Mouse (Mus musculus) megakaryocyte, embryonic 14.5 days (primary cell): ENCODE data around the gene Large2. TPM values are rescaled to one million over a fixed set of nuclear protein-coding genes. Genes with fewer than 3 reads are reported as not detected.

ENCODE experiments used
- H3K27me3 ChIP-seq: replicated peaks from 2 replicates; pipeline ENCODE3; 2012; ENCODE audit warnings: inconsistent platforms
- H3K36me3 ChIP-seq: replicated peaks from 2 replicates; pipeline ENCODE3; 2012; ENCODE audit warnings: low read length, inconsistent platforms, mixed read lengths
- H3K4me1 ChIP-seq: 2 replicates; pipeline ENCODE4 v1.6.1; 2012; ENCODE audit warnings: inconsistent platforms
- H3K4me3 ChIP-seq: replicated peaks from 2 replicates; pipeline ENCODE3; 2012; ENCODE audit warnings: moderate library complexity, mild to moderate bottlenecking, inconsistent platforms
- H3K9me3 ChIP-seq: 2 replicates; pipeline ENCODE4 v1.6.1; 2012; ENCODE audit warnings: inconsistent platforms
- FLI1 ChIP-seq: IDR thresholded peaks from 2 replicates; pipeline ENCODE4 v1.6.1; 2012; ENCODE audit warnings: low read length, inconsistent platforms, mixed read lengths
- GATA1 ChIP-seq: IDR thresholded peaks from 3 replicates; pipeline ENCODE4 v1.6.1; 2012; ENCODE audit warnings: mixed read lengths, low read length, inconsistent platforms, borderline replicate concordance
- polyA plus RNA-seq: library from polyadenylated mRNA; stranded (reverse); fragments of >175 nt; gene quantifications from 2 replicates; pipeline ENCODE4 v1.2.3, GENCODE M21; 2012; ENCODE audit warnings: low replicate concordance; ENCODE audit not compliant: insufficient read depth

Gene Large2
- polyA plus RNA-seq, 1 experiment, result not detected

DNA sequence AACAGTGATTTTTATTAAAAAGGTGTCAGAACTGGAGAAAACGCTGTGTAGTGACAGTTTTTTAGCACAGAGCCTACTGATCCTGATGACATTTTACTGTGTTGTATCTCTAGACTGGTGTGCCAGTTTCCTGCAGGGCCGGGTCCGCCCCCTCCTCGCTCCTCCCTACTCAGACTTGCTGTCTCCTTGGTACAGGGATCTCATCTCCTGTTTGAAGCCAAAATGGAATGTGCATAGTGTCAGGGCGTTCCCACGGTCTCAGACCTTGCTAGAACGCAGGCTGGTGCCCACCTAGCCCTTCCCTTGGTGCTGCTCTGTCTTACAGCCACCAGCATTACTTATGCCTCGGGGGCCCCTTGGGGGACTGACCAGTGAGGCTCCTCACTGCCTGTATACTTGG is 12.9 kb downstream of the Large2 start:
- peaks cover 77% of the 10 kb centered on the region for H3K36me3 ChIP-seq
- no peaks in the 10 kb centered on the region for H3K9me3 ChIP-seq
- H3K4me3 ChIP-seq, result no peak overlapping the region
- no peak for TF ChIP-seq GATA1
- no peak for TF ChIP-seq FLI1
- H3K4me1 ChIP-seq, result no peaks in the 10 kb centered on the region; the same call in 1 of the 2 replicates
- no peaks in the 10 kb centered on the region for H3K27me3 ChIP-seq

DNA sequence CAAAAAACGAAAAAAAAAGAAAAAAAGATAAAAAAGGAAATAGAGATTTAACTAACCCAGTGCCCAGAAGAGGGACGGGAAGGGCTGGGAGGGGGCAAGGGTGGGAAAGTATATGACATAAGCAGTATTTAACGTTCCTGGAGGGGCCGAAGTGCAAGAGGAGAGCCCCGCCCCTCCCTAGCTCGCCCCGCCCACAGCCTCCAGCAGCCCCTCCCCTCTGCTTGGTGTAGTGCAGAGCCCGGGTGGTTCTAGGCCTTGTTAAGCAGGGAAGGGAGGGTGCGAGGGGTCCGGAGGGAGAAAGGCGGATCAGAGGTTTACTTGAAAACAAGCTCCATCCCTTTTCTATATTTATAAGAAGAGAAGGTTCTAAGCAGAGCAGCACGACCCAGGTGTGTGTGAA is 13.8 kb downstream of the Large2 start:
- Histone ChIP-seq H3K9me3 (no peaks in the 10 kb centered on the region), H3K27me3 (no peaks in the 10 kb centered on the region), H3K36me3 (peaks cover 86% of the 10 kb centered on the region), H3K4me3 (no peak overlapping the region), H3K4me1 (no peaks in the 10 kb centered on the region; the same call in 1 of the 2 replicates)
- no peak for TF ChIP-seq GATA1
- TF ChIP-seq FLI1, result no peak

- H3K9me3 ChIP-seq, result no peaks in the 10 kb centered on the region
- H3K4me1 ChIP-seq, result no peaks in the 10 kb centered on the region; the same call in 1 of the 2 replicates
- H3K4me3 ChIP-seq, result no peak overlapping the region
- peaks cover 92% of the 10 kb centered on the region for H3K36me3 ChIP-seq
- H3K27me3 ChIP-seq, result no peaks in the 10 kb centered on the region
- TF ChIP-seq GATA1 (no peak), FLI1 (no peak)
These were observed 14.4 kb downstream of the Large2 start for GRCm38 (mm10) chr2:92360186-92360823.

DNA sequence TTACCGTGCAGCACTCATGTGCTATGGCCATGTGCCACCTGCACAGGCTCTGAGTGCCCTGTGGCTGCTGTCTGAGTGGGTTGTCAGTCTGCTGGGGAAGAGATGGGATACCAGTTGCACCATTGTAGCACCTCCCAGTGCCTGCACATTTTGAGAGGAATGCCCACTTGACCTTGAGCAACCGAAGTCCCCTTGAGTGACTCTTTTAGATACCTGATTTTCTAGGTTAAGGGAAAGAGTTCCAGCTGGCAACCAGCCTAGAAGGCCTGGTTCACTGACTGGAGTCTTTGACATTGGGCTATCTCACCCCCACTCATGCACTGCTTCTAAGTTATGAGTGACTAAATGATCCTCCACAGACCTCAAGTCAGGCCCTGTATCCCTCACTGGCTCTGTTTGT is 15.4 kb downstream of the Large2 start:
- TF ChIP-seq FLI1 (no peak), GATA1 (no peak)
- H3K9me3 ChIP-seq, result no peaks in the 10 kb centered on the region
- no peaks in the 10 kb centered on the region for H3K27me3 ChIP-seq
- peaks cover 1% of the 10 kb centered on the region for H3K4me1 ChIP-seq
- no peak overlapping the region for H3K4me3 ChIP-seq
- peaks cover 99% of the 10 kb centered on the region for H3K36me3 ChIP-seq

GRCm38 (mm10) chr2:92354224-92354623 is 20.4 kb downstream of the Large2 start:
- Histone ChIP-seq H3K36me3 (peaks cover 100% of the 10 kb centered on the region), H3K27me3 (no peaks in the 10 kb centered on the region), H3K4me1 (peaks cover 45% of the 10 kb centered on the region), H3K4me3 (no peak overlapping the region), H3K9me3 (no peaks in the 10 kb centered on the region)
- TF ChIP-seq GATA1 (no peak), FLI1 (no peak)

DNA sequence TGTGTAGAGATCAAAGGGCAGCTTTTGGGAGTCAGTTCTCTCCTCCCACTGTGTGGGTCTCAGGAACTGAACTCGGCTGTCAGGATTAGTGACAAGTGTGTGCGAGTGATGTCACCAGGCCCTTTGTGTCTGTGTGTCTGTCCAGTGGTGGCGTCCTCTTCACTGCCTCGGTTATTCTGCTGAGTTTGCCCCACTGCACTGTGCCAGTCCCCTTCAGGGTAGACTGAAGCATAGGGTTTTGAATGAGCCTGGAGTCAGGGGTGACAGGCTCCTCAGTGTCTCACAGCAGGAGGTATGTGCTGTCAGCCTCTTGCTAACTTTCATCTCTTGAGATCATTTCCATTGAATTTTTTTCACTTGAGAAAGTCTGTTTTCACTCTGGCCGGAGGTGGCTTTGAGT is 21.3 kb downstream of the Large2 start:
- Histone ChIP-seq H3K4me3 (no peak overlapping the region), H3K27me3 (no peaks in the 10 kb centered on the region), H3K4me1 (peaks cover 45% of the 10 kb centered on the region), H3K36me3 (peaks cover 100% of the 10 kb centered on the region), H3K9me3 (no peaks in the 10 kb centered on the region)
- TF ChIP-seq GATA1, result no peak
- TF ChIP-seq FLI1, result no peak

DNA sequence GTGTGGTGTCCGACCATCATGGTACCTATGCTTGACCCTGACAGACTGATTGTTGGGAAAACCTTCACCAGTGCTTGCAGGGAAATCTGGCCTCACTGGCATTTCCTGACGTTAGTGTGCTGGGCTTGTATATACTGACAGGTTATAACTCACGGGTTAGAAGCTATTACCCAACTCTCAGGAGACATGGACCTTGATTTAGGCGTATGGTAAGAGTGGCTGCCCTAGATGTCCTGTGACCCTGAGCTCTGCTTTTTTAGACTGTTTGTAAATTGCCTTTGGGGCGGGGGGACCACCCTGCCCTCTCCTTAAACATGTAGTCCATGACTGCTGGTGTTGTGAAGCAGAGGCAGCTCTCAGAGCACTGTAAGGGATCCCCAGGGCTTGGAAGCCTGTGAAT is 24.0 kb downstream of the Large2 start:
- H3K27me3 ChIP-seq, result no peaks in the 10 kb centered on the region
- H3K36me3 ChIP-seq, result peaks cover 95% of the 10 kb centered on the region
- no peaks in the 10 kb centered on the region for H3K9me3 ChIP-seq

DNA sequence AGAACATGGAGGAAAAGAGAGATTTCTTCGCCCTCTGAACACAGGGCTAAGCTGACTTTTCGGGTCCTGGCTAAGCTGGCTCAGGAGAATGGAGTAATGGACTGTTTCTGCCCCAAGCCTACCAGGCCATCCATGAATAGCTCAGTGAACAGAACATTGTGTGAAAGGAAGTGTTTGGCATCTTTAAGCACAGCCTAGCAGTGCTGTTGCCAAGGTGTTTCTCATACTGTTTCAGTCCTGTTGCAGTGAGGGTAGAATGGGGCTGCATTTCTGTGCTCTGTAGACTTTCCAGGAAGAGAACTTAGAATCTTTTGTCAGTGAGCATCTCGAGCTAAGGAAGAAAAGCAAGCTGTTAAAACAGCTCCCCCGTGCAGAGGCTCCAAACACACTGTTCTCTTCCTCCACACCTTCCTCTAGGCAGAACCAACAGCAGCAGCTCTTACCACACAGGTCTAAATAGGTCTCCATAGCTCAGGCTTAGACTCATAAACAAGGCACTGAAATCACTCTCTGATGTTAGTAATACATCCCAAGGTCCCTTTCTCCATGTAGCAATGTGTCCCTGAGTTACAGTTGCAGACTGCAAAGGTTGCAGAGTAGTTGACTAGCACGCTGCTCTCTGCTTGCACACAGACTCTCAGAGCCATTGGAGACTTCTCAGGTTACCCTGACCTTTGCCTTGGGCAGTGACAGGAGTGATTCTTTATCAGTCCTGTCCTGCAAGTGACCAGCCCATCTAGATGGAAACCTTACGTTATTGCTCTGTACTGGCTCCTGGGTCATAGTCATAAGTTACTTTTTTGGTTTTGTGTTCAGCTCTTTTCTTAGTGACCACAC is 24.9 kb downstream of the Large2 start:
- TF ChIP-seq GATA1 (no peak), FLI1 (no peak)
- H3K4me3 ChIP-seq, result no peak overlapping the region
- H3K36me3 ChIP-seq, result peaks cover 94% of the 10 kb centered on the region

More for the DNA sequence above, 24.0 kb downstream of the Large2 start:
- Histone ChIP-seq H3K4me3 (no peak overlapping the region), H3K4me1 (peaks cover 45% of the 10 kb centered on the region)
- TF ChIP-seq GATA1 (no peak), FLI1 (no peak)

DNA sequence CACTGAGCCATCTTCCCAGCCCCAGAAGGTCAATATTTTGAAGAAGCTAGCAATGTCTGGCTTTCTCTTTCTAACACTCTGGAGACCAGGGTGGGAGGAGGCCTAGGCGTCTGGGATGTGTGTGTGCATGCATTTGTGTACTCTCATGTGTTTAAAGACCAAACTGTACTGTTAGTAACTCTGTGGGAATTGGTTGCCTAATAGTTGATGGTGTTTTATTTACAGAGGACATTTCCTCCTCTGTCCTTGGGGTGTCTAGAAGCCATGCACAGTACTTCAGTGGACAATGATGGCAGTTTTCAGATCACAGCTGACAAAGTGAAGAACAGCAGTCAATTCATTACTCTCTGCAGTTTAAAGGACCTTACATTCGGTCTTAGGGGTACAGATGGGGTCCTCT is 27.5 kb downstream of the Large2 start:
- Histone ChIP-seq H3K4me1 (peaks cover 46% of the 10 kb centered on the region), H3K36me3 (peaks cover 89% of the 10 kb centered on the region), H3K9me3 (no peaks in the 10 kb centered on the region), H3K4me3 (no peak overlapping the region), H3K27me3 (no peaks in the 10 kb centered on the region)
- TF ChIP-seq FLI1 (no peak), GATA1 (no peak)

More for the DNA sequence above, 24.9 kb downstream of the Large2 start:
- no peaks in the 10 kb centered on the region for H3K9me3 ChIP-seq
- H3K4me1 ChIP-seq, result peaks cover 47% of the 10 kb centered on the region
- no peaks in the 10 kb centered on the region for H3K27me3 ChIP-seq

GRCm38 (mm10) chr2:92342418-92342817 is 32.3 kb downstream of the Large2 start:
- Histone ChIP-seq H3K9me3 (no peaks in the 10 kb centered on the region), H3K4me1 (peaks cover 42% of the 10 kb centered on the region)
- no peak for TF ChIP-seq GATA1
- no peak for TF ChIP-seq FLI1

More at GRCm38 (mm10) chr2:92342418-92342817, 32.3 kb downstream of the Large2 start:
- Histone ChIP-seq H3K4me3 (no peak overlapping the region), H3K27me3 (no peaks in the 10 kb centered on the region), H3K36me3 (peaks cover 86% of the 10 kb centered on the region)
